Mouse (Mus musculus) liver, embryonic 14.5 days (tissue): ENCODE measurements at regions not wholly inside any gene's neighbourhood (a gene's known extent, or its start where the extent isn't known, plus 50 kb on each side); places are given as distances from the start of the nearest gene placed in this dataset.

Experiments
- ATAC-seq: fragments of 200-750 bp; cut with Nextera tagmentation; 2 replicates; pipeline ENCODE4 v1.8.0; 2017; ENCODE audit warnings: moderate number of reproducible peaks, mild to moderate bottlenecking, moderate library complexity; ENCODE audit not compliant: insufficient read depth
- DNase-seq, 3 experiments: peaks; one replicate each; pipeline ENCODE4 v3.0.0-alpha.2; 2012 to 2013; ENCODE audit warnings: low read depth in 3 of 3, low spot score in 3 of 3
- H3K27ac ChIP-seq: fragments of 300-500 bp; sonication (generic); 2 replicates; pipeline ENCODE4 v1.5.1; 2014; ENCODE audit warnings: moderate library complexity, mild to moderate bottlenecking, control low read depth, inconsistent platforms
- H3K27me3 ChIP-seq: fragments of 300-500 bp; sonication (generic); 2 replicates; pipeline ENCODE4 v1.6.1; 2014; ENCODE audit warnings: mild to moderate bottlenecking, low read length, moderate library complexity; ENCODE audit not compliant: control insufficient read depth, insufficient read depth
- H3K36me3 ChIP-seq: fragments of 300-500 bp; sonication (generic); replicated peaks from 2 replicates; pipeline ENCODE4 v1.6.1; 2014; ENCODE audit warnings: low read depth; ENCODE audit not compliant: control insufficient read depth, insufficient read depth
- H3K4me1 ChIP-seq, 2 experiments: fragments of 200-500 bp in 1 of 2; fragments of 300-500 bp in 1 of 2; sonication (generic) in 1 of 2; replicated peaks; 2 replicates each; pipeline ENCODE4 v1.6.1; 2012 to 2014; ENCODE audit warnings: antibody characterized with exemption in 1 of 2, inconsistent platforms in 1 of 2, low read length in 1 of 2; ENCODE audit not compliant: control insufficient read depth in 2 of 2, insufficient read depth in 2 of 2
- H3K4me2 ChIP-seq: fragments of 300-500 bp; sonication (generic); 2 replicates; pipeline ENCODE4 v1.6.1; 2014; ENCODE audit warnings: low read depth, mild to moderate bottlenecking, control low read depth, moderate library complexity
- H3K4me3 ChIP-seq, 2 experiments: fragments of 200-500 bp in 1 of 2; fragments of 300-500 bp in 1 of 2; sonication (generic) in 1 of 2; 2 replicates each; pipeline ENCODE4 v1.5.1; 2012 to 2014; ENCODE audit warnings: low read depth in 2 of 2, low read length in 2 of 2, mild to moderate bottlenecking in 2 of 2, control low read depth in 1 of 2, inconsistent platforms in 1 of 2, moderate library complexity in 1 of 2; ENCODE audit not compliant: insufficient read depth in 1 of 2
- H3K9ac ChIP-seq: fragments of 300-500 bp; sonication (generic); replicated peaks from 2 replicates; pipeline ENCODE4 v1.6.1; 2014; ENCODE audit warnings: mild to moderate bottlenecking, control low read depth, moderate library complexity
- H3K9me3 ChIP-seq: fragments of 300-500 bp; sonication (generic); 2 replicates; pipeline ENCODE4 v1.6.1; 2016; ENCODE audit warnings: low read length, mixed read lengths; ENCODE audit not compliant: control insufficient read depth
- CTCF ChIP-seq: IDR thresholded peaks from 2 replicates; pipeline ENCODE4 v1.5.1; 2016; ENCODE audit warnings: antibody characterized with exemption, low read depth, control low read depth
- EP300 ChIP-seq: IDR thresholded peaks from 2 replicates; pipeline ENCODE4 v1.6.1; 2016; ENCODE audit warnings: antibody characterized with exemption, low read depth
- WGBS: fragments of 180-500 bp; shearing (Covaris S2); extraction: QIAGEN DNeasy Blood & Tissue Kit; methylation state at CpG from one replicate; pipeline ENCODE4 v1.1.7; 2014; ENCODE audit not compliant: insufficient replicate concordance; 5-methylcytosine and 5-hydroxymethylcytosine counted together

GRCm38 (mm10) chr14:99578665-99579064 is 280.2 kb downstream of the Klf5 start:
- Histone ChIP-seq H3K36me3 (no peaks in the 10 kb centered on the region), H3K4me1 (no peaks in the 10 kb centered on the region), H3K4me2 (no peak overlapping the region), H3K4me3 (no peak overlapping the region), H3K9me3 (no peaks in the 10 kb centered on the region), H3K9ac (no peak overlapping the region), H3K27me3 (no peaks in the 10 kb centered on the region), H3K27ac (no peak overlapping the region)
- TF ChIP-seq CTCF, result no peak
- no peak for TF ChIP-seq EP300
- no peak for DNase-seq
- no peak for ATAC-seq
- WGBS, result 81% methylated on average over 17 of the region's 17 CpGs

GRCm38 (mm10) chr14:99579271-99579759 is 280.8 kb downstream of the Klf5 start:
- H3K4me2 ChIP-seq, result no peak overlapping the region
- no peak for ATAC-seq

GRCm38 (mm10) chr14:99579765-99580266 is 281.3 kb downstream of the Klf5 start:
- Histone ChIP-seq H3K4me1 (no peaks in the 10 kb centered on the region), H3K27ac (no peak overlapping the region), H3K27me3 (no peaks in the 10 kb centered on the region), H3K4me2 (no peak overlapping the region), H3K9me3 (no peaks in the 10 kb centered on the region), H3K4me3 (no peak overlapping the region), H3K9ac (no peak overlapping the region), H3K36me3 (no peaks in the 10 kb centered on the region)
- WGBS, result 58% methylated on average over 4 of the region's 4 CpGs
- ATAC-seq, result no peak
- DNase-seq, result no peak
- TF ChIP-seq EP300 (no peak), CTCF (no peak)

More at GRCm38 (mm10) chr14:99579271-99579759, 280.8 kb downstream of the Klf5 start:
- TF ChIP-seq CTCF (no peak), EP300 (no peak)
- H3K4me1 ChIP-seq, result no peaks in the 10 kb centered on the region
- H3K27me3 ChIP-seq, result no peaks in the 10 kb centered on the region
- H3K36me3 ChIP-seq, result no peaks in the 10 kb centered on the region
- 30% methylated on average over 8 of the region's 10 CpGs for WGBS
- H3K27ac ChIP-seq, result no peak overlapping the region
- no peaks in the 10 kb centered on the region for H3K9me3 ChIP-seq
- no peak for DNase-seq
- H3K4me3 ChIP-seq, result no peak overlapping the region
- H3K9ac ChIP-seq, result no peak overlapping the region

- H3K9ac ChIP-seq, result no peak overlapping the region
- no peak overlapping the region for H3K4me3 ChIP-seq
- ATAC-seq, result no peak
- H3K4me2 ChIP-seq, result no peak overlapping the region
- no peaks in the 10 kb centered on the region for H3K9me3 ChIP-seq
- no peaks in the 10 kb centered on the region for H3K36me3 ChIP-seq
- no peaks in the 10 kb centered on the region for H3K27me3 ChIP-seq
- 44% methylated on average over 7 of the region's 7 CpGs for WGBS
- no peak overlapping the region for H3K27ac ChIP-seq
- no peak for DNase-seq
- H3K4me1 ChIP-seq, result no peaks in the 10 kb centered on the region
- TF ChIP-seq CTCF (no peak), EP300 (no peak)
Measured at GRCm38 (mm10) chr14:99584144-99584543, 285.7 kb downstream of the Klf5 start.

GRCm38 (mm10) chr14:99586029-99586428 is 287.5 kb downstream of the Klf5 start:
- ATAC-seq (no peak), DNase-seq (no peak)
- Histone ChIP-seq H3K4me1 (no peaks in the 10 kb centered on the region), H3K27ac (no peak overlapping the region), H3K27me3 (no peaks in the 10 kb centered on the region), H3K36me3 (no peaks in the 10 kb centered on the region), H3K4me3 (no peak overlapping the region), H3K9ac (no peak overlapping the region), H3K9me3 (no peaks in the 10 kb centered on the region), H3K4me2 (no peak overlapping the region)
- 72% methylated on average over 7 of the region's 7 CpGs for WGBS
- TF ChIP-seq CTCF (no peak), EP300 (no peak)
